Mouse (Mus musculus): ENCODE data around the gene Dcdc2a.

The Dcdc2a gene

DNA sequence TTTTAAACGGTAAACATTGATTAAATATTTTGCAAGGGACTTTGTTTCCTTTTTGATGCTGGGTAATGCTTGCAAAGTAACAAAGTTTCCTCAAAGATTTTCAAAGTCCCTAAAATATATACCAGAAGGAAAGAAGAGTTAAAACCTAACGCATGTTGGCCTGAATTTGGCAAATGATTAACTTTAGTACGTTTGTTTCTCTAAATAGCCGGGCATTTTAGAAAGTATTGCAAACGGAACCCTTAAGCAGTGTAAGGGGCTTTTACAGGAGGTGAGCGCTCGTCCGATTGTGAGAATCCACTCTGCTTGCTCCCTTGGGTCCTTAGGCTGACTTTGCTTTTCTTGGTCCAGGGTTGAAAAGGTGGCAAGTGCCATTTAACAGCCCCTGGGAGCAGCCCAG, 41.5 kb downstream of the Dcdc2a start:
- DNase-seq (ENCODE audit: low spot score): no peak

DNA sequence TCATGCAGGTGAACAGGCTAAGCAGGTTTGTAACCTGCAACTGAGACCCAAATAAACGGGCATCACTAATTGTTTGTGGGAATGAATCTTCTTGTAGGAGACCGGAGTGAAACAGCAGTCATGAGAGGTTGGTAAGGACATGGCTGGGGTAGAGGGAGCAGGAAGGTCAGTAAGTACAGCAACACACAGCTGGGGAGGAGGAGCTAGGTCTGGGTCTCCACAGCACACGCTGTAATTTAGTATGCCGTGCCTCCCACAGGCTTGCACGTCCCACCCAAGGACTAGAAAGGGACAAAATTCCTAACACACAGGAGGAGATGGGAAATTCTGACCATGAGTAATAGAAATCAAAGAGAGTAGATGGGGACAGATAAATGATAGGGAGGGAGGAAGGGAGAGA, 42.8 kb downstream of the Dcdc2a start:
- DNase-seq (ENCODE audit: low spot score): no peak

DNA sequence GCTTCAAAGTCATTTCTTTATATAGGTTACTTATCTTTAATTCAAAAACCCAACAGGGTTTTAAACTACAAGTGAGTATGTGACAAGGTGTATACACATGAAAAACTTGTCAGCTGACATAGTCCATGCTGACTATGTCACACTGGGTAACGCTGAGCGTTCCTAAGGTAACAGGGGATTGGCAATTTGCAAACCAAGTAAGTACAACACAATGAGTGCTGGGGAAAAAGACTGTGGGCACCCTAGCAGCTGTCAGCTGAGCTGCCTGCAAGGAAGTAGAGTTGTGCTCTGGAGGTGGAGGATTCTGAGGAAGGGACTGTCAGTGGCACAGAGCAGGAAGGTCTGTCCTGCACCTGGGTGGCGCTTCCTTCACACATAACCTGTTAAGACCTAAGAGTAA, 43.7 kb downstream of the Dcdc2a start:
- DNase-seq (ENCODE audit: low spot score): no peak

DNA sequence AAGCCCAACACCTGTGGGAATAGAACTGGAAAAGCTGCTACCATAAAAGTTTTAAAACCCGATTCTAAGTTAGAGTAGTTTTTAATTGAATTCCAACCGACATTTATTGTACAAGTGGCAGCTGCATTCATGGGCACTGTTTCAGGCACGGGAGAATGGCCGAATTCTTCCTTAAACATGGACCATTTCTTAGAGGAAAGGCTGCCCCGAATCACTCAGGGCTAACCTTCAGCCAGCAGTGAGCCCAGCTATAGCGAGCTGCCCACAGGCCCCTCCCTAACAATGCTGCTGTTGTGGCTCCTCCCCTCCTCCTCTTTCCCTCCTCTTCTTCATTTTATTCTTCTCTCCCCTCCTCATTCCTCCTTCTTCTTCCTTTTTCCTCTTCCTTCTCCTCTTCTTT, 44.8 kb downstream of the Dcdc2a start:
- no peak for DNase-seq (ENCODE audit: low spot score)

- DNase-seq (ENCODE audit: low spot score): no peak
Measured at GRCm38 (mm10) chr13:25105671-25106070, 49.9 kb downstream of the Dcdc2a start.

DNA sequence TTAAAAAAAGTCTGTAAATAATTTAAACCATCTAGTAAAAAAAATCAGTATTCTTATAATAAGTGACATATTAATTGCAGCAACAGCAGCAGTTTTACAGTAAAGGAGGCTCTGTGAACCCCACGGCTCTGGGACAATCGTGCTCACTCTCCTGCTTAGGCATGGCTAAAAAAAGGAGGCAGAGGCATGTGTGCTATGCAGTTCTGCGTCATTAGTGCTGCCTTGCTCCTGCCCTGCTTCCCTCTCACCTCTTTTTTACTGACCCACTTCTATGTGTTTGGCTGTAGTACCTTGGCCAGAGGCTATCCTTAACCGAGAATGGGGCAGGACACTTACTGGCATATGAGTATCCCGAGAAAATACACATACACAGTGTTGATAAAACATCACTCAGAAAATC, 50.9 kb downstream of the Dcdc2a start:
- DNase-seq (ENCODE audit: low spot score): no peak

DNA sequence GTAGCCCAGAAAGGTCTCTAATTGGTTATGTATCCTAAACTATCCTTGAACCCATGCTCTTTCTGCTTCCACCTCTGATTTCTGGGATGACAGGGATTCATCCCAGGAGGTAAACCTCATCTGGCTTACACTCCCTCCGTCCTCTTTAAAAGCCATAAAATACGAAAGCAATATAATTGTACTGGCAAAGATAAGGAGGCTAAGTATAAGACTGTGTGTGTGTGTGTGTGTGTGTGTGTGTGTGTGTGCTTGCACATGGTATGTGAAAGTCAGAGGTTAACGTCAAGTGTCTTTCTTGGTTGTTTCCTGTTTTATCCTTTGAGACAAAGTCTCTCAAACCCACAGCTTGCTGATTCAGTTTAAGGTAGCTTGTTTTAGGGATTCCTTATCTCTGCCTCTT, 52.5 kb downstream of the Dcdc2a start:
- no peak for DNase-seq (ENCODE audit: low spot score)

GRCm38 (mm10) chr13:25110592-25111095, 54.8 kb downstream of the Dcdc2a start:
- no peak for DNase-seq (ENCODE audit: low spot score)

- no peak for DNase-seq (ENCODE audit: low spot score)
Measured at GRCm38 (mm10) chr13:25115429-25115881, 59.7 kb downstream of the Dcdc2a start.

- no peak for DNase-seq (ENCODE audit: low spot score)
Measured at GRCm38 (mm10) chr13:25115971-25116370, 60.2 kb downstream of the Dcdc2a start.

DNA sequence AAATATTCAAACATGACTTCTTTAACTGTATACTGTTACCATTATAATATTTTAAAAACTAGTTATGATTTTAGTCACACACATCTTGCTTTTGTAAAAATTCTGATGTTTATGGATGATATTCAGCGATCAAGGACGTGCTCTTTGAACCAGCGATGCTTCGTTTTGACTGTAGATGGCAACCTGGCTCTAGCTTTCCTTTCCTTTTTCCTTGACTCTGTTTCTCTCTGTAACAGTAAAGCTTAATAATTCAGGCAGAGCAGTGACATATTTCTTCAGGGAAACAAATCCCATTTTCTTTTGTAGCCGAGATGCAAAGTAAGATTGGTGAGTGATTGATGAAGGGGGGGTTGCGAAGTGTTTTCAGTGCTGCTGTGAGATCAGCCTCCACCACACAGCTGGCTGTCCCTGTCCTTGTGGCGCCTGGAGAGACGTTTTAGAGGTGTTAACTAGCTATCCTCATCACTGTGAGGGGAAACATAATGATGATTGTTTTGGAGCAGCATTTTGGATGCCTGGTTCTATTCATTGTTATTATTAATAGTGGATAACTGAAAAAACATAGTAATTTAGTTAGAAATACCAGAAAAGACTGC, 67.0 kb downstream of the Dcdc2a start:
- no peak for DNase-seq (ENCODE audit: low spot score)

- DNase-seq (ENCODE audit: low spot score): no peak
Measured at GRCm38 (mm10) chr13:25127216-25127615, 71.4 kb downstream of the Dcdc2a start.

DNA sequence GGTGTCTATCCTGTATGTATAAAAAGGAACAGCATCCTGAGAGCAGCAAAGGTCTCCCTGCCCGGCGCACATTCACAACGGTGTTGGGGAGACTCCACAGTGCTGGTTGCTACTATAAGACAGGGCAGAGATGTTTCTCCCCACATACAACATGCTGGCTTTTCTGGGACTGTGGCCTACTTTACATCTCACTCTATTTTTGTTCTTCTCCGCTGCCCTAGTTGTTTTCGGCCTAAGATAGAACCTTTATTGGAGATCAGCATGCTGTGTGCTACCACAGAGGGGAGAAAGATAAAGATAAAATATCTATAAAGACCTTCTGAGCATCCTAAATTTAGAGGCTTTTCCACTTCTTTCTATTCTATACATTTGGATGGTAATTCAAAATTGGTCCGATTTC, 72.0 kb downstream of the Dcdc2a start:
- no peak for DNase-seq (ENCODE audit: low spot score)

GRCm38 (mm10) chr13:25128766-25129165, 73.0 kb downstream of the Dcdc2a start:
- DNase-seq (ENCODE audit: low spot score): no peak

GRCm38 (mm10) chr13:25143066-25143465, 87.3 kb downstream of the Dcdc2a start:
- no peak for DNase-seq (ENCODE audit: low spot score)

- no peak for DNase-seq (ENCODE audit: low spot score)
Measured at GRCm38 (mm10) chr13:25144093-25144492, 88.3 kb downstream of the Dcdc2a start.

DNA sequence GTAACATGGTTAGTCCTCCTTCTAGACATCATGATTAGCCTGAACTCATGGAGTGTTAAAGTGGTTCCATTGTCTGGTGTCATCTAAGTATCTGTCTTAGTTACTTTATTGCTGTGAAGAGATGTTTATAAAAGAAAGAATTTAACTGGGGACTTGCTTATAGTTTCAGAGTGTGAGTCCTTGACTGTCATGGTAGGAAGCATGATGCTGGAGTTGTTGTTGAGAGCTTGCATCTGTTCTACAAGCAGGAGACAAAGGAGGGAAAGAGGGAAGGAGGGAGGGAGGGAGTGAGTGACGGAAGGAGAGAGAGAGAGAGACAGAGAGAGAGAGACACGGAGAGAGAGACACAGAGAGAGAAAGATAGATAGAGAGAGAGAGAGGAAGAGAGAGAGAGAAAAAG, 90.4 kb downstream of the Dcdc2a start:
- DNase-seq (ENCODE audit: low spot score): no peak

DNA sequence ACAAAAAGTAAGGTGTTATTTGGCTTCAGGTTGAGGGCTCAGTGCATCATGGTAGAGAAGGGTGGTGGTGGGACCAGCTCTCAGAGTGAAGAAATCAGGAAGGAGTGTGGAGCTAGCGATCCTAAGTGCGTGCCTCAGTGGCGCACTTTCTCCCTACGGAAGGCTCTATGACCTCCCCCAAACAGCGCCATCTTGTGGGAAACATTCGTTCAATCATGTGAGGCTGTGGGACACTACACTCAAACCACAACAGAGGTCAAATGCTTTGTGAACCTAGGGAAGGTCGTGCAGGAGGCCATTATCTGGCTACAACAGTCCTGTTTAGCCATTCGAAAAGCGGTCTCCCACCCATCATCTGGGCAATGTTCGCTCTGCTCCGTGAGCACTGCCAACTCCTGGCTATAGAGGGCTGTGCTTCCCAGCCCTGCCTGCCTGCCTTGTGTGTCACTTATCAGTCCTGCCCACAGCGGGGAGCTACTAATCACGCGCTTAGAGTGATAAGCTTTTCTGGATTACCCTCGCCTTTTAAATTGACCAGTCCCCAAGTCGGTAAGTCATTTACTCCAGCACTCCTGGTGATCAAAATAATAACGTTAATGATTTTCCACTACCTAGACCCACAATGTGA, 94.5 kb downstream of the Dcdc2a start:
- DNase-seq (ENCODE audit: low spot score): no peak

DNA sequence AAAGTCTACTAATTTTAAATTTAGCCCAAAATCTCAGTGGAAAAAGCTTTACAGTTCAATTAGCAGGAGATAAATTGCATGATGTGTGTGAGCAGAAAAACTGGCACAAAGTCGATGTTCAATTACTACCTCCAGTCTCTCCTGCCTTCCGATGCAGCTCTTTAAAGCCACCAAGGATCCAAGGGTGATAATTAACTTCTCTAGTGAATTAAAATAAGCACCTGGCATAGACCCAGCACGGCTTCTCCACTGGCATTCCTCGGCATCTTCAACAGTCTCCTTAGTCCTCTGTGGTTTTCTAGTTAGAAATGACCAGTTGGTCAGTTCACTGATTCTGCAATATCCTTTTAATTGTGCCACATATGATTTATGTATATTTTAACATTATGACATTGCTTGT, 95.1 kb downstream of the Dcdc2a start:
- DNase-seq (ENCODE audit: low spot score): no peak

DNA sequence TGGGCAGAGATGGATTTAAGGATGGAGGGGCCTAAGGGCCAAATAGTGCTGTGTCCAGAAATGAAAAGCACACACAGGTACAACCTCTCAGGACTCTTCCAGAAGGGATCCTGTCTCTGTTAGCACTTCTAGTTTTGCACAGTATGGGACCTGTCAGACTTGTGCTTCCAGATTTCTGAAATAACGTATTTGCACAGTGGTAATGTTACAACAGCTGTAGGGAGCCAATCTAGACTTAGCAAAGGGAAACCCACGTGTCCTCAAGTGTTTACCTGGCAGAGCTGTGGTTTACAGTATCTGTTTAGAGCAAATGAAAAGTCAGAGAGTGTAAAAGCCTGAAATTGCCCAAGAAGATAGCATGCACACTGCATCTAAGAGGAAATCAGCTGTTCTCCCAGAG, 104.1 kb downstream of the Dcdc2a start:
- DNase-seq (ENCODE audit: low spot score): no peak

DNA sequence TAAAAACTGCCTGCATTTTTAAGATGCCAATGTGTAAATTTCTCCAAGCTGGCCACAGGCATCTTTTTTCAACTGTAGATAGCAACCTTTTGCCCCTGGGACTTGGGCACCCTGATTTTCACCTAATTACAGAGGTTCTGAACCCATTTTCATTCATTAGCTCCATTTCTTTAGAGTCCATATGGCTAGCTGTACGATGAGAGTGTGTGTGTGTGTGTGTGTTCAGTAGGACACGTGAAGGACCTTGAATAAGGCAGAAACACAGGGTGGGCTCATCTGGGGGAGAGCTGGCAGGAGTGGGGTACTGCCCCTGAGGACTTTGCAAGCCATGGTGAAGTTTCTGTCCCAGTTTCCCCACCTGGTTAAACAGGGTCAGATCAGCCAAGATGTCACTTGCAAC, 105.0 kb downstream of the Dcdc2a start:
- DNase-seq (ENCODE audit: low spot score): no peak

GRCm38 (mm10) chr13:25162594-25162993, 106.8 kb downstream of the Dcdc2a start:
- DNase-seq (ENCODE audit: low spot score): no peak

- DNase-seq (ENCODE audit: low spot score): no peak
Measured at GRCm38 (mm10) chr13:25168891-25169290, 113.1 kb downstream of the Dcdc2a start.

DNA sequence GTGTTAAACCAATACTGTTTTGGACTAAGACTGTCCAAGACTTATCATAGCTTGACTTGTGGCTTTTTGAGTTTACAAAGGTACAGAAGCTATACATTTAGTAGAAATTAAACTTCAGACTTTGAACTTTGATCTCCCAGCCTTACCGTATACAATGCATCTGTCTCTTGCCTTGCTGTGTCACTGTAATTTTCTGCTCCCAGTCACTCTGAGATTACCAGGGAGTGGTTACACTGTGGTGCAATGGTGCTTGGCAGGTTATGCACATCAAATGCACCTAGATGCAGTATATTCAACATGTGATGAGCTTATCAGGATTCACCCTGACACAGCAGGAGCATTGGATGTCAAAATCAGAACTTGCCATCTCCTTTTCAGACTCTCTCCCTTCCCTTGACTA, 122.0 kb downstream of the Dcdc2a start:
- no peak for DNase-seq (ENCODE audit: low spot score)

All from ovary, adult 18-20 months (tissue).